Mouse (Mus musculus) liver, postnatal 0 days (tissue): ENCODE results near the gene Iqgap1.

ENCODE experiments used
- CTCF ChIP-seq: sonication (generic); IDR thresholded peaks from 2 replicates; pipeline ENCODE4 v1.5.1; 2016; ENCODE audit warnings: antibody characterized with exemption, low read depth
- EP300 ChIP-seq: IDR thresholded peaks from 2 replicates; pipeline ENCODE4 v1.6.1; 2016; ENCODE audit warnings: antibody characterized with exemption, low read depth, mild to moderate bottlenecking

DNA sequence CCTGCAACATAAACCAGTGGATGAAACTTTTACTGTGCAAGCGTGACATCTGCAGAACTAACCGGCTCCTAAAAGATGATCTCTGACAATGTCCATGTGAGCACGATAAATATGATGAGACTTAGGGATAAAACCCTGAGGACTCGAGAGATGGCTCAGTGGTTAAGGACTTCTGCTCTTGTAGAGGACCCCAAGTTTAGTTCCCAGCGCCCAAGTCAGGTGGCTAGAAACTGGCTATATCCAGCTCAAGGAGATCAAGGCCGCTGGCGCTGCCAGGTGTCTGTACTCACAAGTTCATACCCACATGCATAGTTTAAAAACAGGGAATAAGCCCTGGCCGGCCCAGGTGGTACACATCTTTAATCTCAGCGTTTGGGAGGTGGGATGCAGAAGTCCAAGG is 133.3 kb downstream of the Iqgap1 start:
- TF ChIP-seq CTCF: no peak
- no peak for TF ChIP-seq EP300
